Mouse (Mus musculus): ENCODE data around the gene Zfp712. TPM values are rescaled to one million over a fixed set of nuclear protein-coding genes. Genes with fewer than 3 reads are reported as not detected.

The Zfp712 gene
- polyA plus RNA-seq (2014; fragmentation: Illumina TruSeq; extraction: RNeasy Lipid Tissue Mini Kit (QIAGEN cat#74804); ENCODE audit: low read depth, low replicate concordance): 1.6 TPM

DNA sequence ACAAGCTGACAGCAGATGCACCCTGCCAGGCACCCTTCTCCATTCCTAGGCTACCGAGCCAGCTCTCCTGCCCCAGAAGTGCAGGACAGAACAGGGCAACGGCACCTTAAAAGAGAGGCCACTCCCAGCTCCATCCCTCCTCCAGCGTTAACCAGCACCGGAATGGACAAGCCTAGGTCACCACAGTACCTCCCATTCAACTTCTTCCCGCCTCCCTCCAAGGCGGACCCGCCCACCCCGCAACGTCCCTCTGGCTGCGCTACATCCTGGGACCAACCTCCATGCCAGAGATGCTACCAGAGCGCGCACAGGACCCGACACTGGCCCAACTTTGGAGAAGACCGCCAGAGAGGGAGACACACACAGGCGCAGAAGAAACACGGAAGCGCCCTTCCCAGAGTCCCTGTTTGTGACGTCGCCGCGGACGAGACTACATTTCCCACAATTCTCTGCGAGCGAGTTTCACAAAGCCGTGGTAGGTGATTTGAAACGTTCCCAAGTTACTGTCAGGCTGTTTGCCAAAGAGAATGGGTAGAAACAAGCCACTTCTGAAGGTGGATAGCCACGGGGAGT lies at the start of gene Zfp712:
TSS of gene Zfp712 (minus strand) at position 385 of the 573 bp plus-strand sequence.

DNA sequence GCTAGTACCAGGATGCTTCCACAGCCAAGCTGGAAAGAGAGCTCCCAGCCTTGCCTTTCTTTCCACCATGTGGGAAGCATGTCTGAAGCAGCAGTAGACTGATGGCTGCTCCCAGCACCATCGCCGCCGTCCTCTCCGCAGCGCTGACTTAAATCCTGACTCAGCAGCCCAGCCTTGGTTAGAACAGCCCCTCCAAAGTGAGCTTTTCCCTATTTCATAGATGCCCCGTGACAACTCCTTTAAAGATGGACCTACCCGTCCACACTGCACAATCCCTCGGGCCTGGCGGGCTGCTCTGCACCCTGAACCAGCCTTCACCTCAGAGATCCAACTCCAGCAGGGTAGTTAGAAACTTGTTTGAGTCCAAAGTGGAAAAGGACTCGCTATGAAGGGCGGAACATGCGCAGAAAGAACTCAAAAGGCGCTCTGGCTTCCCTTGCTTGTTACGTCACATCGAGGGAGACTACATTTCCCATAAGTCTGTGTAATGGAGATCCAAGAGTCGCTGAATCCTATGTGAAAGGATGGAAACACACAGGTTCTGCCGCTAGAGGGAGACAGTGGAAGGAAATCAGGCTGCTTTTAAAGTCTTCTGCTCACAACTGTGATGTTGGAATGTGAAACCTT lies 47.3 kb upstream of the Zfp712 start, which contains the start of gene Gm28557:
TSS of gene Gm28557 (minus strand) at position 411 of the 627 bp plus-strand sequence.

DNA sequence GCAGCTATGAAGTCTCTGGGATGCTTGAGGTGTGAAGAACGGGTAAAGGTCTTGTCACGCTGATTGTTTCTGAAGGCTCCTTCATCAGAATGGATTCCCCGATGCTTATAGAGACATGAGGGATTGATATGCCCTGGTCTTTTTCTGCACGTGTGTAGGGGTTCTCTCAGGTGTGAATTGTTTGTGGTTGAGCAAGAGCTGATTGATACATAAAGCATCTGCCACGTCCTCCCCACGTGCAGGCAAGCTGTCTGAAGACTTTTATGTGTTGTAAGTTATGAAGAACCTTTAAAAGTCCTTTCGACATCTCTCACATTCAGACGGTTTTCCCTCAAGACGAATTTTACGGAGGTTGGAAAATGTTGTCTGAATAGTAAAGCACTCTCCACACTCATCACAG lies 36.9 kb upstream of the Zfp712 start, which contains the start of gene Zfp708:
TSS of gene Zfp708 (minus strand) at position 101 of the 400 bp plus-strand sequence.

Other genes with a start within 250 kb of the Zfp712 start
- 1.4 TPM for gene Gm10767, start 156.3 kb downstream of the Zfp712 start, polyA plus RNA-seq (2014; fragmentation: Illumina TruSeq; extraction: RNeasy Lipid Tissue Mini Kit (QIAGEN cat#74804); ENCODE audit: low read depth, low replicate concordance)
- 2.9 TPM for gene Zfp708, start 36.8 kb upstream of the Zfp712 start, polyA plus RNA-seq (2014; fragmentation: Illumina TruSeq; extraction: RNeasy Lipid Tissue Mini Kit (QIAGEN cat#74804); ENCODE audit: low read depth, low replicate concordance)
- gene Gm28557, start 47.4 kb upstream of the Zfp712 start, polyA plus RNA-seq (2014; fragmentation: Illumina TruSeq; extraction: RNeasy Lipid Tissue Mini Kit (QIAGEN cat#74804); ENCODE audit: low read depth, low replicate concordance): 1.9 TPM
- gene Rslcan18, start 55.1 kb upstream of the Zfp712 start, polyA plus RNA-seq (2014; fragmentation: Illumina TruSeq; extraction: RNeasy Lipid Tissue Mini Kit (QIAGEN cat#74804); ENCODE audit: low read depth, low replicate concordance): 1.0 TPM
- gene Zfp759, start 60.5 kb upstream of the Zfp712 start, polyA plus RNA-seq (2014; fragmentation: Illumina TruSeq; extraction: RNeasy Lipid Tissue Mini Kit (QIAGEN cat#74804); ENCODE audit: low read depth, low replicate concordance): 3.1 TPM
- 4.3 TPM for gene Rsl1, start 112.0 kb upstream of the Zfp712 start, polyA plus RNA-seq (2014; fragmentation: Illumina TruSeq; extraction: RNeasy Lipid Tissue Mini Kit (QIAGEN cat#74804); ENCODE audit: low read depth, low replicate concordance)
- 0.63 TPM for gene Zfp455, start 133.3 kb upstream of the Zfp712 start, polyA plus RNA-seq (2014; fragmentation: Illumina TruSeq; extraction: RNeasy Lipid Tissue Mini Kit (QIAGEN cat#74804); ENCODE audit: low read depth, low replicate concordance)
- 0.99 TPM for gene Zfp458, start 217.3 kb upstream of the Zfp712 start, polyA plus RNA-seq (2014; fragmentation: Illumina TruSeq; extraction: RNeasy Lipid Tissue Mini Kit (QIAGEN cat#74804); ENCODE audit: low read depth, low replicate concordance)
- 2.1 TPM for gene Zfp457, start 245.3 kb upstream of the Zfp712 start, polyA plus RNA-seq (2014; fragmentation: Illumina TruSeq; extraction: RNeasy Lipid Tissue Mini Kit (QIAGEN cat#74804); ENCODE audit: low read depth, low replicate concordance)

Measured in heart, adult 10 weeks (tissue).